Mouse (Mus musculus) lung, postnatal 0 days (tissue): ENCODE measurements at regions not wholly inside any gene's neighbourhood (a gene's known extent, or its start where the extent isn't known, plus 50 kb on each side); places are given as distances from the start of the nearest gene placed in this dataset.
"Not testable (repeated sequence)": the region's sequence is repeated elsewhere in the genome, so short reads cannot be mapped to it uniquely, and the experiment has no call there.

ENCODE experiments used
- CTCF ChIP-seq: IDR thresholded peaks from 2 replicates; pipeline ENCODE4 v1.5.1; 2016; ENCODE audit warnings: antibody characterized with exemption, mild to moderate bottlenecking
- EP300 ChIP-seq: IDR thresholded peaks from 2 replicates; pipeline ENCODE4 v1.6.1; 2016; ENCODE audit warnings: antibody characterized with exemption, mild to moderate bottlenecking, control low read depth

GRCm38 (mm10) chr2:166454160-166454888 is 259.3 kb downstream of the Prex1 start:
- TF ChIP-seq CTCF, EP300: not testable (repeated sequence)
